Mouse (Mus musculus) forebrain, embryonic 16.5 days (tissue): Measurements from ENCODE around the gene Itpkb. TPM values are rescaled to one million over a fixed set of nuclear protein-coding genes. Genes with fewer than 3 reads are reported as not detected.

Experiments used
- ATAC-seq: fragments of 200-750 bp; cut with Nextera tagmentation; 2 replicates; pipeline ENCODE4 v1.8.0; 2017; ENCODE audit warnings: mild to moderate bottlenecking, moderate library complexity
- H3K27ac ChIP-seq: fragments of 300-500 bp; sonication (generic); 2 replicates; pipeline ENCODE4 v1.5.1; 2014; ENCODE audit warnings: low read length, control low read depth
- H3K27me3 ChIP-seq: fragments of 300-500 bp; sonication (generic); replicated peaks from 2 replicates; pipeline ENCODE4 v1.6.1; 2014; ENCODE audit warnings: low read length; ENCODE audit not compliant: control insufficient read depth, insufficient read depth
- H3K36me3 ChIP-seq: fragments of 300-500 bp; sonication (generic); 2 replicates; pipeline ENCODE4 v1.6.1; 2014; ENCODE audit not compliant: control insufficient read depth, insufficient read depth
- H3K4me1 ChIP-seq: fragments of 300-500 bp; sonication (generic); replicated peaks from 2 replicates; pipeline ENCODE4 v1.6.1; 2014; ENCODE audit warnings: low read length; ENCODE audit not compliant: control insufficient read depth, insufficient read depth
- H3K4me2 ChIP-seq: fragments of 300-500 bp; sonication (generic); 2 replicates; pipeline ENCODE4 v1.6.1; 2014; ENCODE audit warnings: mild to moderate bottlenecking, low read length, control low read depth
- H3K4me3 ChIP-seq: fragments of 300-500 bp; sonication (generic); replicated peaks from 2 replicates; pipeline ENCODE4 v1.5.1; 2014; ENCODE audit warnings: mild to moderate bottlenecking, low read length, control low read depth
- H3K9ac ChIP-seq: fragments of 300-500 bp; sonication (generic); replicated peaks from 2 replicates; pipeline ENCODE4 v1.6.1; 2014; ENCODE audit warnings: low read depth, low read length, control low read depth
- H3K9me3 ChIP-seq: fragments of 300-500 bp; sonication (generic); 2 replicates; pipeline ENCODE4 v1.6.1; 2016; ENCODE audit warnings: low read length; ENCODE audit not compliant: control insufficient read depth
- WGBS: fragments of 180-500 bp; shearing (Covaris S2); extraction: QIAGEN DNeasy Blood & Tissue Kit; methylation state at CpG from one replicate; pipeline ENCODE4 v1.1.7; 2014; 5-methylcytosine and 5-hydroxymethylcytosine counted together
- polyA plus RNA-seq: library from polyadenylated mRNA; unstranded; fragments of >200 nt; fragmentation: Nextera tagmentation; extraction: Ambion mirVana; gene quantifications from 2 replicates; pipeline ENCODE4 v1.2.1, GENCODE M21; 2015

The Itpkb gene
- 2.0 and 2.4 TPM in 2 replicates for polyA plus RNA-seq

- ATAC-seq = peak; percentile 24; the same call in 1 of the 2 replicates
- peak within 1 kb of the TSS; percentile 97 for H3K4me2 ChIP-seq
- no peaks in the 10 kb centered on the region for H3K36me3 ChIP-seq
- no peaks in the 10 kb centered on the region for H3K9me3 ChIP-seq
- peaks cover 30% of the 10 kb centered on the region for H3K4me1 ChIP-seq
- H3K9ac ChIP-seq = peak within 1 kb of the TSS; percentile 70
- H3K27me3 ChIP-seq = peaks cover 9% of the 10 kb centered on the region
- WGBS = 2% methylated on average over 19 of the region's 19 CpGs
- peak within 1 kb of the TSS; percentile 71 for H3K27ac ChIP-seq
- H3K4me3 ChIP-seq = peak within 1 kb of the TSS; percentile 64
These were observed at the start of gene Itpkb for GRCm38 (mm10) chr1:180330145-180330706. TSS of gene Itpkb (plus strand) at chr1:180330485.

- Histone ChIP-seq H3K4me3 (no peak overlapping the region), H3K27ac (no peak overlapping the region), H3K27me3 (no peaks in the 10 kb centered on the region), H3K9ac (no peak overlapping the region), H3K4me2 (no peak overlapping the region), H3K4me1 (peaks cover 6% of the 10 kb centered on the region; the same call in 1 of the 2 replicates), H3K9me3 (no peaks in the 10 kb centered on the region), H3K36me3 (no peaks in the 10 kb centered on the region)
- 0 out of 2 replicates have a peak, but pooled peaks have one; percentile 18 for ATAC-seq
- 58% methylated on average over 6 of the region's 6 CpGs for WGBS
These were observed 47.7 kb upstream of the Itpkb start for GRCm38 (mm10) chr1:180282581-180282980.

- Histone ChIP-seq H3K4me2 (no peak overlapping the region), H3K9ac (no peak overlapping the region), H3K27me3 (no peaks in the 10 kb centered on the region), H3K36me3 (no peaks in the 10 kb centered on the region), H3K4me3 (no peak overlapping the region), H3K4me1 (peaks cover 6% of the 10 kb centered on the region; the same call in 1 of the 2 replicates), H3K9me3 (no peaks in the 10 kb centered on the region), H3K27ac (no peak overlapping the region)
- peak; percentile 49; the same call in 1 of the 2 replicates for ATAC-seq
- WGBS = 25% methylated on average over 16 of the region's 16 CpGs
These were observed 46.2 kb upstream of the Itpkb start for GRCm38 (mm10) chr1:180283813-180284768.

- H3K4me1 ChIP-seq = no peaks in the 10 kb centered on the region
- no peak overlapping the region for H3K4me3 ChIP-seq
- no peaks in the 10 kb centered on the region for H3K27me3 ChIP-seq
- H3K9me3 ChIP-seq = no peaks in the 10 kb centered on the region
- ATAC-seq = no peak
- no peak overlapping the region for H3K4me2 ChIP-seq
- 67% methylated on average over 15 of the region's 15 CpGs for WGBS
- H3K27ac ChIP-seq = no peak overlapping the region
- no peak overlapping the region for H3K9ac ChIP-seq
- H3K36me3 ChIP-seq = no peaks in the 10 kb centered on the region
These were observed 44.0 kb upstream of the Itpkb start for GRCm38 (mm10) chr1:180286081-180286831.

- no peaks in the 10 kb centered on the region for H3K36me3 ChIP-seq
- no peak overlapping the region for H3K27ac ChIP-seq
- WGBS = 85% methylated on average over 7 of the region's 7 CpGs
- no peaks in the 10 kb centered on the region for H3K9me3 ChIP-seq
- ATAC-seq = no peak
- no peaks in the 10 kb centered on the region for H3K27me3 ChIP-seq
- no peak overlapping the region for H3K9ac ChIP-seq
- H3K4me2 ChIP-seq = no peak overlapping the region
- no peak overlapping the region for H3K4me3 ChIP-seq
- no peaks in the 10 kb centered on the region for H3K4me1 ChIP-seq
These were observed 42.1 kb upstream of the Itpkb start for GRCm38 (mm10) chr1:180288227-180288626.

- 93% methylated on average over 7 of the region's 7 CpGs for WGBS
- H3K4me1 ChIP-seq = no peaks in the 10 kb centered on the region
- H3K4me2 ChIP-seq = no peak overlapping the region
- no peak overlapping the region for H3K9ac ChIP-seq
- no peaks in the 10 kb centered on the region for H3K9me3 ChIP-seq
- H3K27me3 ChIP-seq = no peaks in the 10 kb centered on the region
- no peak overlapping the region for H3K27ac ChIP-seq
- H3K36me3 ChIP-seq = no peaks in the 10 kb centered on the region
- no peak for ATAC-seq
- no peak overlapping the region for H3K4me3 ChIP-seq
These were observed 41.3 kb upstream of the Itpkb start for GRCm38 (mm10) chr1:180288872-180289468.

GRCm38 (mm10) chr1:180289788-180290187 is 40.5 kb upstream of the Itpkb start:
- Histone ChIP-seq H3K9ac (no peak overlapping the region), H3K4me1 (no peaks in the 10 kb centered on the region), H3K27me3 (no peaks in the 10 kb centered on the region), H3K36me3 (no peaks in the 10 kb centered on the region), H3K9me3 (no peaks in the 10 kb centered on the region), H3K4me3 (no peak overlapping the region), H3K27ac (no peak overlapping the region), H3K4me2 (no peak overlapping the region)
- no peak for ATAC-seq
- 81% methylated on average over 5 of the region's 5 CpGs for WGBS

GRCm38 (mm10) chr1:180290358-180290757 is 39.9 kb upstream of the Itpkb start:
- no peak overlapping the region for H3K9ac ChIP-seq
- H3K27me3 ChIP-seq = no peaks in the 10 kb centered on the region
- no peaks in the 10 kb centered on the region for H3K36me3 ChIP-seq
- H3K4me3 ChIP-seq = no peak overlapping the region
- no peak for ATAC-seq
- H3K27ac ChIP-seq = no peak overlapping the region
- WGBS = 85% methylated on average over 4 of the region's 4 CpGs
- H3K4me2 ChIP-seq = no peak overlapping the region
- H3K9me3 ChIP-seq = no peaks in the 10 kb centered on the region
- H3K4me1 ChIP-seq = no peaks in the 10 kb centered on the region
